Mouse (Mus musculus) heart, adult 2 months (tissue): ENCODE results near the gene Abcg2.

ENCODE experiments used
- CTCF ChIP-seq: fragments of 200-600 bp; IDR thresholded peaks from 2 replicates; pipeline ENCODE4 v1.8.1; 2022; ENCODE audit warnings: antibody characterized with exemption, mild to moderate bottlenecking, moderate library complexity
- EP300 ChIP-seq: fragments of 200-500 bp; IDR thresholded peaks from 2 replicates; pipeline ENCODE4 v1.6.1; 2011; ENCODE audit warnings: low read depth, low read length, control low read depth; ENCODE audit not compliant: insufficient read depth
- POLR2A ChIP-seq: fragments of 200-500 bp; IDR thresholded peaks from 2 replicates; pipeline ENCODE4 v1.6.1; 2011; ENCODE audit warnings: mild to moderate bottlenecking, low read depth, low read length, control low read depth; ENCODE audit not compliant: insufficient read depth

- TF ChIP-seq POLR2A: no peak
- no peak for TF ChIP-seq CTCF
- TF ChIP-seq EP300: no peak
Measured at GRCm38 (mm10) chr6:58642191-58642590, 57.9 kb downstream of the Abcg2 start.
